Mouse (Mus musculus): Measurements from ENCODE around the gene Dnah1. TPM values are rescaled to one million over a fixed set of nuclear protein-coding genes. Genes with fewer than 3 reads are reported as not detected.

Dnah1 gene
- polyA plus RNA-seq, 1 experiment from 2014 or later = 8.1 TPM

Other genes with a start within 250 kb of the Dnah1 start
- gene Smim4, start 194.9 kb downstream of the Dnah1 start, polyA plus RNA-seq (2015; fragmentation: Nextera tagmentation; extraction: Ambion mirVana) = 68.5 and 70.1 TPM in 2 replicates
- gene Nt5dc2, start 192.8 kb downstream of the Dnah1 start, polyA plus RNA-seq (2015; fragmentation: Nextera tagmentation; extraction: Ambion mirVana) = 341 and 354 TPM in 2 replicates
- 26.2 and 29.4 TPM in 2 replicates for gene Stab1, start 155.3 kb downstream of the Dnah1 start, polyA plus RNA-seq (2015; fragmentation: Nextera tagmentation; extraction: Ambion mirVana)
- 373 and 377 TPM in 2 replicates for gene Tnnc1, start 115.6 kb downstream of the Dnah1 start, polyA plus RNA-seq (2015; fragmentation: Nextera tagmentation; extraction: Ambion mirVana)
- 457 and 480 TPM in 2 replicates for gene Nisch, start 107.0 kb downstream of the Dnah1 start, polyA plus RNA-seq (2015; fragmentation: Nextera tagmentation; extraction: Ambion mirVana)
- 1.1 and 1.3 TPM in 2 replicates for gene Sema3g, start 106.0 kb downstream of the Dnah1 start, polyA plus RNA-seq (2015; fragmentation: Nextera tagmentation; extraction: Ambion mirVana)
- gene Phf7, start 72.6 kb downstream of the Dnah1 start, polyA plus RNA-seq (2015; fragmentation: Nextera tagmentation; extraction: Ambion mirVana) = 12.9 and 13.5 TPM in 2 replicates
- 103 and 104 TPM in 2 replicates for gene Bap1, start 72.4 kb downstream of the Dnah1 start, polyA plus RNA-seq (2015; fragmentation: Nextera tagmentation; extraction: Ambion mirVana)
- 40.0 and 41.4 TPM in 2 replicates for gene Capn7, start 12.7 kb upstream of the Dnah1 start, polyA plus RNA-seq (2015; fragmentation: Nextera tagmentation; extraction: Ambion mirVana)
- gene Sh3bp5, start 112.2 kb upstream of the Dnah1 start, polyA plus RNA-seq (2015; fragmentation: Nextera tagmentation; extraction: Ambion mirVana) = 53.2 and 57.8 TPM in 2 replicates
- 21.6 and 24.0 TPM in 2 replicates for gene Eaf1, start 170.5 kb upstream of the Dnah1 start, polyA plus RNA-seq (2015; fragmentation: Nextera tagmentation; extraction: Ambion mirVana)
- 81.7 and 83.7 TPM in 2 replicates for gene Mettl6, start 171.1 kb upstream of the Dnah1 start, polyA plus RNA-seq (2015; fragmentation: Nextera tagmentation; extraction: Ambion mirVana)